Mouse (Mus musculus): ENCODE results near the gene Syt8.

DNA sequence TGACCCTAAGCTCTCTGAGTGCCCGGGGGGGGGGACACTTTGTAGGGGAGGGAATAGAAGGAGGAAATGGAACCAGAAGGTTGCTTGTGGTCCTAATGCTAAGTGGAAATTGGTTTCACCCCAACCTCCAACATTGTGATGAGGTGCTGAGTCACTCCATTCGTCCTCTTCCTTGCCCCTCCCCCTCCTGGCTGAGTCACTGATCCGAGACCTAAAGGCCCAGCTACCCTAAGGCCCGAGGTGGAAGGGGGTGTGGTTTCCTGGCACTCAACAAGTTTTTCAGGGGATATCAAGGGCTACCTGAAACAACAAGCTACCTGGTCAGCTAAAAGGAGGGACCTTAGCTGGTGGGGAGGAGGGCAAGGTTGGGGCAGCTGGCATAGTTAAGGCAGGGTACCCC, 41.5 kb upstream of the Syt8 start:
- TF ChIP-seq GATA1 (IDR thresholded peaks at IDR 0.05; ENCODE audit: borderline replicate concordance, low read length) (no peak), FLI1 (IDR thresholded peaks at IDR 0.05; ENCODE audit: low read length) (no peak)
